Mouse (Mus musculus) kidney, embryonic 16.5 days (tissue): ENCODE results near the gene Acot13. TPM values are rescaled to one million over a fixed set of nuclear protein-coding genes. Genes with fewer than 3 reads are reported as not detected.
"Not testable (repeated sequence)": the region's sequence is repeated elsewhere in the genome, so short reads cannot be mapped to it uniquely, and the experiment has no call there.

Source experiments
- ATAC-seq: fragments of 200-750 bp; cut with Nextera tagmentation; 2 replicates; pipeline ENCODE4 v1.8.0; 2017; ENCODE audit warnings: moderate TSS enrichment; ENCODE audit not compliant: low FRiP score, low TSS enrichment
- H3K27ac ChIP-seq: fragments of 300-500 bp; sonication (generic); 2 replicates; pipeline ENCODE4 v1.5.1; 2014; ENCODE audit warnings: low read length
- H3K27me3 ChIP-seq: fragments of 300-500 bp; sonication (generic); 2 replicates; pipeline ENCODE4 v1.6.1; 2014; ENCODE audit warnings: low read length, control low read depth, mixed read lengths; ENCODE audit not compliant: insufficient read depth
- H3K36me3 ChIP-seq: fragments of 300-500 bp; sonication (generic); 2 replicates; pipeline ENCODE4 v1.6.1; 2014; ENCODE audit warnings: low read length, control low read depth, mixed read lengths; ENCODE audit not compliant: insufficient read depth
- H3K4me1 ChIP-seq: fragments of 300-500 bp; sonication (generic); 2 replicates; pipeline ENCODE4 v1.6.1; 2014; ENCODE audit warnings: low read length, control low read depth, mixed read lengths; ENCODE audit not compliant: insufficient read depth
- H3K4me2 ChIP-seq: fragments of 300-500 bp; sonication (generic); replicated peaks from 2 replicates; pipeline ENCODE4 v1.6.1; 2014; ENCODE audit warnings: low read depth, low read length
- H3K4me3 ChIP-seq: fragments of 300-500 bp; sonication (generic); 2 replicates; pipeline ENCODE4 v1.5.1; 2014; ENCODE audit warnings: mild to moderate bottlenecking, low read length
- H3K9ac ChIP-seq: fragments of 300-500 bp; sonication (generic); replicated peaks from 2 replicates; pipeline ENCODE4 v1.6.1; 2014; ENCODE audit warnings: low read length
- H3K9me3 ChIP-seq: fragments of 300-500 bp; sonication (generic); 2 replicates; pipeline ENCODE4 v1.6.1; 2016; ENCODE audit warnings: low read length, control low read depth
- WGBS: fragments of 180-500 bp; shearing (Covaris S2); extraction: QIAGEN DNeasy Blood & Tissue Kit; methylation state at CpG from one replicate; pipeline ENCODE4 v1.1.7; 2014; 5-methylcytosine and 5-hydroxymethylcytosine counted together
- polyA plus RNA-seq: library from polyadenylated mRNA; unstranded; fragments of >200 nt; fragmentation: Nextera tagmentation; extraction: Ambion mirVana; gene quantifications from 2 replicates; pipeline ENCODE4 v1.2.1, GENCODE M21; 2015

The Acot13 gene
- polyA plus RNA-seq, 1 experiment from 2014 or later = 121 TPM

DNA sequence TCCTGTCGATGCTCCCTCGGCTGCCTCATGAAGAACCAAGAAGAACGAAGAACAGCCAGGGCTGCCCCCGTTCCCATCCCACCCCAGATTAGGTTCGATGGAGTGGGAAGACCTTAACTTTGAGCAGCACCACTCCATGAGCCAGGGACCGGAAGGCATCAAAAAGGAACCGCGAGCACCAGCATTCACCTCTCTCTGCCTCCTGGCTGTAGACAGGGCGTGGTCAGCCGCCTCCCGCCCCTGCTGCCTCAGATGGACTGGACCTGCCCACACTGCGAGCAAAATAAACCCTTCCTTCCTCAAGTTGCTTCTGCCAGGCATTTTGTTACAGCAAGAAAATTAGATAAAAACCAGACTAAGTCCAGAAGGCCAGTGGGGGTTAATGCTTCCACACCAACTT is 29.7 kb upstream of the Acot13 start:
- no peaks in the 10 kb centered on the region for H3K36me3 ChIP-seq
- no peaks in the 10 kb centered on the region for H3K9me3 ChIP-seq
- no peak for ATAC-seq
- peaks cover 11% of the 10 kb centered on the region for H3K4me1 ChIP-seq
- H3K27me3 ChIP-seq = no peaks in the 10 kb centered on the region
- 60% methylated on average over 12 of the region's 12 CpGs for WGBS
- H3K9ac ChIP-seq = no peak overlapping the region
- H3K4me3 ChIP-seq = no peak overlapping the region
- no peak overlapping the region for H3K4me2 ChIP-seq
- H3K27ac ChIP-seq = no peak overlapping the region

DNA sequence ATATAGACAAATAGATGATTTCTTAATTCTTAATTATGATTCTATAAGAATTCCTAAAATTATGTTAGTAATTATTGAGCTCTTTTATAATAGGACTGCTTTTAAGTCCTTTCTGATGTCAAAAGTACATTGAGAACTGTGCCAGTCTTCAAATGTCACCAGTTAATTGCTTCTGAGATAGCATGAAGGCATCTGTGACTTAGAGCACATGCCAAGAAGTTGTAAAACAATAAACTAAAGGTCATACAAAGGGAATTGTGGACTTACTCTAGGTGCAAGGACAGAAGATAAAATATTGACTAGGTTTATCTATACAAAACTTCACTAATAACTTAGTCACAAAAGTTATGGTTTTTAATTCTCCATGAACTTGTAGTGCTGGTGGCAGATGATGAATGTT is 27.8 kb upstream of the Acot13 start:
- Histone ChIP-seq H3K4me2 (no peak overlapping the region), H3K27ac (no peak overlapping the region), H3K36me3 (no peaks in the 10 kb centered on the region), H3K4me3 (no peak overlapping the region), H3K4me1 (peaks cover 8% of the 10 kb centered on the region; the same call in 1 of the 2 replicates), H3K9me3 (no peaks in the 10 kb centered on the region), H3K27me3 (no peaks in the 10 kb centered on the region), H3K9ac (no peak overlapping the region)
- ATAC-seq = no peak

DNA sequence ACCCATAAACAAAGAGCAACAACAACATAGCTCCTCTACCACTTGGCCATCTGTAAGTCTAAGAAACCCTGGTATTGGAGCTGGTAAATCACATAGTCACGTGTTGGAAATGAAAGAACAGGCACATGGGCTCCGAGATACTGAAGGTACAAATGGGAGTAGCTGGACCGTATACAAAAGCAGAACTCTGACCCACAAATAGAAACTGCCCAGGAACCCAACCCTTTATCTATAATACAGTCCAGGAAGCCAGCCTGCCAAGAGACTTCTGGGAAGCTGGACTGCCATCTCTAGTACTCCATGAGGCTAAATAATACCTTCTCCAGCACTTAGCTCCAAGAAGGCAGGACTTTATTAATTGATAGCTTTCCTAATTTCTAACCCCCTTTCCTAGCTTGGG is 21.2 kb upstream of the Acot13 start:
- no peak overlapping the region for H3K9ac ChIP-seq
- H3K4me1 ChIP-seq = no peaks in the 10 kb centered on the region
- no peak overlapping the region for H3K27ac ChIP-seq
- WGBS = 83% methylated on average over 3 of the region's 3 CpGs
- no peaks in the 10 kb centered on the region for H3K36me3 ChIP-seq
- ATAC-seq = no peak
- H3K4me3 ChIP-seq = no peak overlapping the region
- H3K4me2 ChIP-seq = no peak overlapping the region
- no peaks in the 10 kb centered on the region for H3K9me3 ChIP-seq
- H3K27me3 ChIP-seq = no peaks in the 10 kb centered on the region

DNA sequence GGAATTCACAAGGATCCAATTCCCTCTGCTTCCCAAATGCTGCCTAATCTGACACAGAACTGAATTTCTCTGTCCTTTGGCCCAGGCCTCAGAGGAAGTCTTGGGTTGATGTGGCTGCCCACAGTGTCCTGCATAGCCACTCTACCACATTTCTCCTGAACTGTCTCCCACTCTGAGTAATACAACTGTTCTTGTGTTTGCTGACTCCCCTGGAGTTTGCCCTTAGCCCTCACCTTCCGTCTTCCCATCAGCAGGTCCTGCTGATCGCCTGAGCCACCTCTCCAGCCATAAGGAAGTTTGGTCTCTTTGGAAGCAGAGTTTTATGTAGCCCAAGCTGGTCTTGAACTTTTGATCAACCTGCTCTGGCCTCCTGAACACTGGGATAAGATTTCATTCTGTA is 20.6 kb upstream of the Acot13 start:
- H3K4me2 ChIP-seq = no peak overlapping the region
- no peaks in the 10 kb centered on the region for H3K4me1 ChIP-seq
- H3K9me3 ChIP-seq = no peaks in the 10 kb centered on the region
- H3K9ac ChIP-seq = no peak overlapping the region
- no peaks in the 10 kb centered on the region for H3K27me3 ChIP-seq
- WGBS = 93% methylated on average over 2 of the region's 2 CpGs
- no peak for ATAC-seq
- no peaks in the 10 kb centered on the region for H3K36me3 ChIP-seq
- no peak overlapping the region for H3K27ac ChIP-seq
- no peak overlapping the region for H3K4me3 ChIP-seq

DNA sequence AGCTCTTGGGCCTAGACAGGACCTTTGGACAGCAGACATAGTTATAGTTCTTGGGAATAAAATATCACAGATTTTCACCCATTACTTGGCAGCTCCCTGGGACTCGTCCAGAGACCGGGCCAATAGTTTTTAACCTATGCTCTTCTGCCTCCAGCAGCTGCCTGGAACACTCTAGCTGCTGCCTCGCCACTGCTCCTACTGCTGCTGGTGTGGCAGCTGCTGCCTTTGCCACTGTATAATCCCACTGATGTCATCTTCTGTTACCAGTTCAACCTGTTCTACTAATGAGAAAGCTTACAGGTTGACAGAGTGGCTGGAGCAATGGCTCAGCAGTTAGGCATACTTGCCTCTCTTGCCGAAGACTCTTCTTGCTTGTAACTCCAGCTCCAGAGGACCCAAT is 18.0 kb upstream of the Acot13 start:
- Histone ChIP-seq H3K36me3 (no peaks in the 10 kb centered on the region), H3K27ac (no peak overlapping the region)

DNA sequence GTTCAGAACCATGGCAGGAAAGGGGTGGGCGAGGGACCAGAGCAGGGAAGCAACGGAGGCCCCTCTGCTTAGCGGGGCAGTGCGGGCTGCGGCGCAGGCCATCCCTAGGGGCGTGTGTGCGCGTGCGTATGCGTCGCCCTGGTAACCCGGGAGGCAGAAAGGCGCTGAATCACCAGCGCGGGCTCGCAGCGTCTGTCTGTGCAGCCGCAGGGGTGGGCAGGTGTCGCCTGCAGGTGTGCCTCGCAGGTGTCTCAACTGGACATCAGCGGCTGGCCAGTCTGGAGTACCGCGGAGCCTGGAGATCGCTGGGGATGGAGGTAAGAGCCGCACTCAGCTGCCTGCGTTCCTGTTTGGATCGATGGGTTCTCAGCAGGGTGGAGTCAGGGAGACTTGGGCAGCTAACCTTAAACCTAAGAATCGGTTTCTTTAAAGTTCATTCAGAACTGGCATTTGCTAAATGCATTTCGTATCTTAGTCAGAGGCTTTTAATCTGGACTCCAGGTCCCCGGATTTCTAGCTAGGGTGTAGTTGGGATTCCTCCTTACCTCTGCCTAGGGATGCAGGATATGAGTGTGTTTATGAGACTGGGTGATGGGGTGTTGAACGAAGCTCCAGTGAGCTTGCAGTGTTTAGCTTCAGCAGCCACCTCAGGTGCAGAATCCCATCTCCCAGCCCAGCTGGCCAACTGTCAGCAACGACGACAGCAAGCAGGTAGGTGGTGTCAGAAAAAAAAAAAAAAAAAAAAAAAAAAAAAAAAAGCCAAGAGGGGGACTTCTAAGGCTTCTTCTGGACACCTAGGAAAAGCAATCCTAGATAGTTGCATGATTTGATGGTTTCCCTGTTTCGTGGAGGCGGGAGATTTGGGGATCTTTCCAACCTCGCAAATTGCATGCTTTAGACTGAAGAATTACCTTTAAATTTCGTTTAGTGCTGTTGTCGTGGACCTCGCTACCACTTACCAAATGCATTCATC is 13.9 kb upstream of the Acot13 start, which contains the start of gene D130043K22Rik:
Gene D130043K22Rik (plus strand): TSS at position 153 of the 973 bp plus-strand sequence.
- no peak within 1 kb of the TSS for H3K27ac ChIP-seq
- ATAC-seq = peak; percentile 96
- H3K4me1 ChIP-seq = peaks cover 6% of the 10 kb centered on the region
- peaks cover 3% of the 10 kb centered on the region; the same call in 1 of the 2 replicates for H3K27me3 ChIP-seq
- WGBS = 13% methylated on average over 40 of the region's 40 CpGs
- no peaks in the 10 kb centered on the region for H3K9me3 ChIP-seq
- peak within 1 kb of the TSS; percentile 90 for H3K4me2 ChIP-seq
- peak within 1 kb of the TSS; percentile 56 for H3K4me3 ChIP-seq
- H3K9ac ChIP-seq = peak within 1 kb of the TSS; percentile 60
- peaks cover 8% of the 10 kb centered on the region; the same call in 1 of the 2 replicates for H3K36me3 ChIP-seq

More for the DNA sequence above, 18.0 kb upstream of the Acot13 start:
- Histone ChIP-seq H3K4me2 (no peak overlapping the region), H3K4me3 (no peak overlapping the region), H3K27me3 (peaks cover 3% of the 10 kb centered on the region; the same call in 1 of the 2 replicates), H3K4me1 (peaks cover 6% of the 10 kb centered on the region), H3K9ac (no peak overlapping the region), H3K9me3 (no peaks in the 10 kb centered on the region)
- 78% methylated on average over 4 of the region's 4 CpGs for WGBS
- ATAC-seq = no peak

GRCm38 (mm10) chr13:24841702-24842101 is 10.4 kb upstream of the Acot13 start:
- H3K9ac ChIP-seq = no peak overlapping the region
- H3K27ac ChIP-seq = no peak overlapping the region
- no peak for ATAC-seq
- 56% methylated on average over 3 of the region's 3 CpGs for WGBS
- H3K27me3 ChIP-seq = peaks cover 3% of the 10 kb centered on the region; the same call in 1 of the 2 replicates
- no peaks in the 10 kb centered on the region for H3K9me3 ChIP-seq
- peaks cover 9% of the 10 kb centered on the region for H3K4me1 ChIP-seq
- no peak overlapping the region for H3K4me3 ChIP-seq
- no peak overlapping the region for H3K4me2 ChIP-seq
- H3K36me3 ChIP-seq = peaks cover 26% of the 10 kb centered on the region

- ATAC-seq = no peak
- H3K4me1 ChIP-seq = peaks cover 9% of the 10 kb centered on the region
- H3K4me3 ChIP-seq = no peak overlapping the region
- H3K36me3 ChIP-seq = peaks cover 31% of the 10 kb centered on the region
- H3K27me3 ChIP-seq = no peaks in the 10 kb centered on the region
- no peak overlapping the region for H3K27ac ChIP-seq
- 48% methylated on average over 3 of the region's 3 CpGs for WGBS
- H3K9me3 ChIP-seq = no peaks in the 10 kb centered on the region
- H3K9ac ChIP-seq = no peak overlapping the region
- no peak overlapping the region for H3K4me2 ChIP-seq
Measured at GRCm38 (mm10) chr13:24839831-24840230, 8.5 kb upstream of the Acot13 start.

- H3K27me3 ChIP-seq, H3K4me3 ChIP-seq, H3K4me2 ChIP-seq, ATAC-seq, H3K27ac ChIP-seq, H3K9ac ChIP-seq, H3K9me3 ChIP-seq: not testable (repeated sequence)
- Histone ChIP-seq H3K36me3 (peaks cover 31% of the 10 kb centered on the region), H3K4me1 (peaks cover 20% of the 10 kb centered on the region)
- 91% methylated on average over 8 of the region's 8 CpGs for WGBS
Measured at GRCm38 (mm10) chr13:24837765-24838164, 6.4 kb upstream of the Acot13 start.

GRCm38 (mm10) chr13:24832811-24833155 is 1.4 kb upstream of the Acot13 start:
- 18% methylated on average over 2 of the region's 2 CpGs for WGBS
- Histone ChIP-seq H3K27me3 (no peaks in the 10 kb centered on the region), H3K27ac (no peak overlapping the region), H3K4me1 (peaks cover 25% of the 10 kb centered on the region), H3K4me2 (peak overlapping the region; percentile 83), H3K9me3 (no peaks in the 10 kb centered on the region), H3K9ac (peak overlapping the region; percentile 95), H3K36me3 (peaks cover 11% of the 10 kb centered on the region), H3K4me3 (peak overlapping the region; percentile 88)
- no peak for ATAC-seq
